Mouse (Mus musculus): Measurements from ENCODE around the gene Thsd7b. TPM values are rescaled to one million over a fixed set of nuclear protein-coding genes. Genes with fewer than 3 reads are reported as not detected.

Gene Thsd7b
- total and polyA plus RNA-seq, 3 experiments = 0.08 to 0.23 (median 0.12) TPM

DNA sequence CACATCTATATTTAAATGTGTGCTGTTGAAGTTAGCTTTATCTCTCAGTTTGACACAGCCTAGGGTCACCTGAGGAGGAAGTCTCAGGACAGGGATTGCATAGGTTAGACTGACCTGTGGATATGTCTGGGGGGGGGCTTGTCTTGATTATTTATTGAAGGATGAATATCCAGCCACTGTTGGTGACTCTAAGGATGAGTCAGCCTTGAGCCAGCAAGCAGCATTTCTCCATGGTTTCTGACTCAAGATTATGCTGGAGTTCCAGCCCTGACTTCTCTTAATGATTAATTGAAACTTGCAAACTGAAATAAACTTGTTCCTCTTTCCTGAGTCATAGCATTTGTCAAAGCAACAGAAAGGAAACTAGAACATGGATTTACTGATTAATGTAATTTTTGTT lies 113.4 kb downstream of the Thsd7b start:
- Histone ChIP-seq H3K27ac (no peak overlapping the region), H3K27me3 (ENCODE audit: control insufficient read depth, insufficient read depth, low read length) (no peaks in the 10 kb centered on the region), H3K4me3 (no peak overlapping the region), H3K4me1 (ENCODE audit: control insufficient read depth, insufficient read depth, low read length) (no peaks in the 10 kb centered on the region), H3K36me3 (ENCODE audit: control insufficient read depth, insufficient read depth, low read length) (no peaks in the 10 kb centered on the region), H3K9ac (ENCODE audit: low read depth, low read length) (no peak overlapping the region), H3K79me2 (replicated peaks; ENCODE audit: control insufficient read depth, insufficient read depth, low read length) (no peaks in the 10 kb centered on the region)
- DNase-seq = no peak
- intact Hi-C loops (cut with DNase I) = no loop called here
- TF ChIP-seq EP300 (IDR thresholded peaks at IDR 0.05; ENCODE audit: insufficient read depth, low read depth, low read length) = no peak
- no peak for TF ChIP-seq CTCF (IDR thresholded peaks at IDR 0.05)
- no peak for TF ChIP-seq POLR2A (IDR thresholded peaks at IDR 0.05; ENCODE audit: insufficient read depth, low read depth, low read length)

- TF ChIP-seq POLR2A (IDR thresholded peaks at IDR 0.05; ENCODE audit: insufficient read depth, low read depth, low read length) = no peak
- no peak for TF ChIP-seq EP300 (IDR thresholded peaks at IDR 0.05; ENCODE audit: insufficient read depth, low read depth, low read length)
- no peak overlapping the region for H3K4me3 ChIP-seq
- H3K79me2 ChIP-seq (replicated peaks; ENCODE audit: control insufficient read depth, insufficient read depth, low read length) = no peaks in the 10 kb centered on the region
- intact Hi-C loops (cut with DNase I) = no loop called here
- no peaks in the 10 kb centered on the region for H3K36me3 ChIP-seq (ENCODE audit: control insufficient read depth, insufficient read depth, low read length)
- H3K9ac ChIP-seq (ENCODE audit: low read depth, low read length) = no peak overlapping the region
- no peak overlapping the region for H3K27ac ChIP-seq
- WGBS = 73% methylated on average over 1 of the region's 1 CpGs
- no peaks in the 10 kb centered on the region for H3K27me3 ChIP-seq (ENCODE audit: control insufficient read depth, insufficient read depth, low read length)
- H3K4me1 ChIP-seq (ENCODE audit: control insufficient read depth, insufficient read depth, low read length) = no peaks in the 10 kb centered on the region
- DNase-seq = no peak
These were observed 138.5 kb downstream of the Thsd7b start for GRCm38 (mm10) chr1:129411584-129411983.

DNA sequence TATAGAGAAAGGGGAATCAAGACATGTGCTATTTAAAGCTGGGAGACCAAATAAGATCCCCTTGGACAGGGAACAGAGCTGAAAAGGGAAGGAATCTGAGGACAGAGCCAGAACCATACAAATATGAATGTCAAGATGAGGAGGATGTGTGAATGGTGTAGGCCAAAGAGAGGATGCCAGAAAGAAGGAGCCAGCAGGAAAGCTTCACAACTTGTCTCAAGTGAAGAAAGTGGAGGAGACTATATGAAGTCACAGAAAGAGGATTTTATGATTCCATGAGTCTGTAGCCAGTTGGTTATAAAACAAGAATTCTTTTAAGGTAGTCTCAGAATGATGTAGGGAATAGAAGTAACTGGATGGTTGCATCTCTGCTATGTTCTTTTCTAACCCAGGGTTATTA lies 148.5 kb downstream of the Thsd7b start:
- H3K27ac ChIP-seq = no peak overlapping the region
- H3K36me3 ChIP-seq (ENCODE audit: control insufficient read depth, insufficient read depth, low read length) = no peaks in the 10 kb centered on the region
- no peak overlapping the region for H3K9ac ChIP-seq (ENCODE audit: low read depth, low read length)
- H3K4me3 ChIP-seq = no peak overlapping the region
- TF ChIP-seq EP300 (IDR thresholded peaks at IDR 0.05; ENCODE audit: insufficient read depth, low read depth, low read length) (no peak), POLR2A (IDR thresholded peaks at IDR 0.05; ENCODE audit: insufficient read depth, low read depth, low read length) (no peak)
- H3K79me2 ChIP-seq (replicated peaks; ENCODE audit: control insufficient read depth, insufficient read depth, low read length) = no peaks in the 10 kb centered on the region
- DNase-seq = no peak
- H3K27me3 ChIP-seq (ENCODE audit: control insufficient read depth, insufficient read depth, low read length) = no peaks in the 10 kb centered on the region
- intact Hi-C loops (cut with DNase I) = no loop called here
- no peaks in the 10 kb centered on the region for H3K4me1 ChIP-seq (ENCODE audit: control insufficient read depth, insufficient read depth, low read length)

DNA sequence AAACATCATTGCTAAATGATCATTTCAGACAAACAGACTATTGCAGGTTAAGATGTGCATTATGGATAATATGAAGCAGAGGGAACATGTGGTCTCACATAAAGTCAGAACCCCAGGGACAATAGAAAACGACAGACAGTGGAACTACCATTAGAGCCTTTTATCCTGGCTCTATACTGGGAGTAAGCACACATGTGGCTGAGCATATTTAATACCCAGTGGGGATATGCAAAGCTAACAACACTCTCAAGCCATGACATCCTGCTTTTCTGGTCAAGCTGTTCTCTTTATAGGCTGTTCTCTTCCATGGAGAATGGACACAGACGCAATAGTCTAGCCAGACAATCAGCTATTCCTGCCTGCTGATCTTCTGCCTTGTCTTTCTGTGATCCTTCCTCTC lies 191.3 kb downstream of the Thsd7b start:
- no peaks in the 10 kb centered on the region for H3K79me2 ChIP-seq (replicated peaks; ENCODE audit: control insufficient read depth, insufficient read depth, low read length)
- no peaks in the 10 kb centered on the region for H3K4me1 ChIP-seq (ENCODE audit: control insufficient read depth, insufficient read depth, low read length)
- 69% methylated on average over 2 of the region's 2 CpGs for WGBS
- no peak for DNase-seq
- TF ChIP-seq POLR2A (IDR thresholded peaks at IDR 0.05; ENCODE audit: insufficient read depth, low read depth, low read length) (no peak), EP300 (IDR thresholded peaks at IDR 0.05; ENCODE audit: insufficient read depth, low read depth, low read length) (no peak), CTCF (IDR thresholded peaks at IDR 0.05) (no peak)
- intact Hi-C loops (cut with DNase I) = no loop called here
- no peak overlapping the region for H3K27ac ChIP-seq
- no peaks in the 10 kb centered on the region for H3K36me3 ChIP-seq (ENCODE audit: control insufficient read depth, insufficient read depth, low read length)
- H3K9ac ChIP-seq (ENCODE audit: low read depth, low read length) = no peak overlapping the region
- H3K27me3 ChIP-seq (ENCODE audit: control insufficient read depth, insufficient read depth, low read length) = no peaks in the 10 kb centered on the region
- H3K4me3 ChIP-seq = no peak overlapping the region

DNA sequence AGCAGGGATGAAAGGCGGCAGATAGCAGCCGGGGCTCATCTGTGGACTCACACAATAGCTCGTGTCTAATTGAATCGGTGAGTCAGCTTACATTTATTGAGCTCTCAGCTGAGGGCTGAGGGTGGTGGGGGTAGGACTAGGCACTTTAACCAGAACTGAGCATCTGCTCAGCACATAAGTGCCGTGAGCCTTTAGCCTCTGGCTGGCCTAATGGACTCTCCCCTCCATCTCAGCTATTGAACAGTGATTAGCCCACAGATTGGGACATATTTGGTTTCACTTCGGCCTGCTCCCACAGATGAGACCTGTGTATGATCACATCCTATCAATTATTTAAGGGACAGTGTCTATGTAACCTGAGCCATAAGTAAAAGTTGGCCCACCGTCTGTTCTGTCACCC lies 200.4 kb downstream of the Thsd7b start:
- Histone ChIP-seq H3K79me2 (replicated peaks; ENCODE audit: control insufficient read depth, insufficient read depth, low read length) (no peaks in the 10 kb centered on the region), H3K27ac (no peak overlapping the region), H3K27me3 (ENCODE audit: control insufficient read depth, insufficient read depth, low read length) (no peaks in the 10 kb centered on the region), H3K9ac (ENCODE audit: low read depth, low read length) (no peak overlapping the region), H3K4me1 (ENCODE audit: control insufficient read depth, insufficient read depth, low read length) (no peaks in the 10 kb centered on the region), H3K36me3 (ENCODE audit: control insufficient read depth, insufficient read depth, low read length) (no peaks in the 10 kb centered on the region), H3K4me3 (no peak overlapping the region)
- no peak for TF ChIP-seq EP300 (IDR thresholded peaks at IDR 0.05; ENCODE audit: insufficient read depth, low read depth, low read length)
- no peak for TF ChIP-seq POLR2A (IDR thresholded peaks at IDR 0.05; ENCODE audit: insufficient read depth, low read depth, low read length)
- TF ChIP-seq CTCF (IDR thresholded peaks at IDR 0.05) = no peak
- no peak for DNase-seq
- intact Hi-C loops (cut with DNase I) = no loop called here
- WGBS = 81% methylated on average over 7 of the region's 7 CpGs

DNA sequence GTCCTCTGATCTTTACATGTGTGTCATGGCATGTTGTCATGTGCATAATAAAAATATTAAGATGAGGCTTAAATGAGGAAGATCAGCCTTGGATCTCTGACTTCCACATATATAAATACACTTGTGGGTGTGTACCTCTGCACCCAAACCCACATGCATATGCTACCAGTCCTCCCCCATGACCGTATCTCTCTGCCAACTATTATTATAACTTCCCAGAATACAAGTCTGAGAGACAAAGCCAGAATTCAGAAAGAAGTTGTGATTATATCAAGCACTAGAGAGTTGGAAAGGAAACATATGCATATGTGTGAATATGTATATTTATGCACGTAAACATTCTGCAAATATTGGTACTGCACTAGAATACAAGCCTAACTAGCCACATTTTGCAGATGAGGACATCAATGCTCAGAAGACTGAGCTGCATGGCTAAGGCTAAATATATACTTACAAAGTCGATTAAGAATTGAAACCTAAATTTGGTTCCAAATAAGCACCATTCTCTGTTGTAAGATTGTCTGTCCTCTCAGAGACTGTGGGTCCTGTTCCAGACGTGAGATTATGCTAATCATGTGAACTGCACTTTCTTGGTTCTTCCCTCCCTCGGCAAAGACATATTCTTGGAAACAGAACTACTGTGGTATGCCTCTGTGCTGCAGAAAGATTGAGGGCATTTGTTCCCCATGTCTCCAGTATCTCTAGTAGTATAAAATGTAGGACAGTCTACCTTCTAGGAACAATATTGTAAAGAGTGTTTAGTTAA lies 211.3 kb downstream of the Thsd7b start:
- H3K36me3 ChIP-seq (ENCODE audit: control insufficient read depth, insufficient read depth, low read length) = no peaks in the 10 kb centered on the region
- H3K79me2 ChIP-seq (replicated peaks; ENCODE audit: control insufficient read depth, insufficient read depth, low read length) = no peaks in the 10 kb centered on the region
- intact Hi-C loops (cut with DNase I) = no loop called here
- no peaks in the 10 kb centered on the region; the same call in 1 of the 2 replicates for H3K4me1 ChIP-seq (ENCODE audit: control insufficient read depth, insufficient read depth, low read length)
- DNase-seq = no peak
- no peak overlapping the region for H3K9ac ChIP-seq (ENCODE audit: low read depth, low read length)
- TF ChIP-seq CTCF (IDR thresholded peaks at IDR 0.05) (no peak), POLR2A (IDR thresholded peaks at IDR 0.05; ENCODE audit: insufficient read depth, low read depth, low read length) (no peak), EP300 (IDR thresholded peaks at IDR 0.05; ENCODE audit: insufficient read depth, low read depth, low read length) (no peak)
- 46% methylated on average over 5 of the region's 5 CpGs for WGBS
- H3K4me3 ChIP-seq = no peak overlapping the region
- H3K27ac ChIP-seq = no peak overlapping the region
- no peaks in the 10 kb centered on the region for H3K27me3 ChIP-seq (ENCODE audit: control insufficient read depth, insufficient read depth, low read length)
